Mouse (Mus musculus): Measurements from ENCODE around the gene Prx.

Prx gene

GRCm38 (mm10) chr7:27499036-27499435 lies at the start of gene Prx:
Gene Prx (plus strand): TSS chr7:27499324.
- in situ Hi-C loops (cut with MboI, MseI) = no loop called here

- in situ Hi-C loops (cut with MboI, MseI) = no loop called here
Observed at GRCm38 (mm10) chr7:27451359-27451758, 47.8 kb upstream of the Prx start.

GRCm38 (mm10) chr7:27452206-27452770 lies 46.8 kb upstream of the Prx start:
- in situ Hi-C loops (cut with MboI, MseI) = no loop called here

GRCm38 (mm10) chr7:27454461-27455121 lies 44.5 kb upstream of the Prx start:
- in situ Hi-C loops (cut with MboI, MseI) = no loop called here

GRCm38 (mm10) chr7:27455273-27455672 lies 43.9 kb upstream of the Prx start:
- in situ Hi-C loops (cut with MboI, MseI) = no loop called here

GRCm38 (mm10) chr7:27458614-27459013 lies 40.5 kb upstream of the Prx start:
- in situ Hi-C loops (cut with MboI, MseI) = no loop called here

- in situ Hi-C loops (cut with MboI, MseI) = no loop called here
Observed at GRCm38 (mm10) chr7:27459640-27460039, 39.5 kb upstream of the Prx start.

GRCm38 (mm10) chr7:27460477-27460876 lies 38.6 kb upstream of the Prx start:
- in situ Hi-C loops (cut with MboI, MseI) = no loop called here

- in situ Hi-C loops (cut with MboI, MseI) = no loop called here
Observed at GRCm38 (mm10) chr7:27467648-27468047, 31.5 kb upstream of the Prx start.

GRCm38 (mm10) chr7:27471390-27472120 lies 27.6 kb upstream of the Prx start:
- in situ Hi-C loops (cut with MboI, MseI) = no loop called here

GRCm38 (mm10) chr7:27472596-27472995 lies 26.5 kb upstream of the Prx start:
- in situ Hi-C loops (cut with MboI, MseI) = no loop called here

GRCm38 (mm10) chr7:27473156-27473834 lies 25.8 kb upstream of the Prx start, which contains the start of gene Sertad3:
Gene Sertad3 (plus strand): TSS chr7:27473768.
- in situ Hi-C loops (cut with MboI, MseI) = no loop called here

GRCm38 (mm10) chr7:27473835-27474489 lies 25.2 kb upstream of the Prx start:
- in situ Hi-C loops (cut with MboI, MseI) = no loop called here

GRCm38 (mm10) chr7:27474490-27474954 lies 24.6 kb upstream of the Prx start:
- in situ Hi-C loops (cut with MboI, MseI) = no loop called here

GRCm38 (mm10) chr7:27475596-27475995 lies 23.5 kb upstream of the Prx start:
- in situ Hi-C loops (cut with MboI, MseI) = loop anchor here in 1 of 2 experiments (5.0 kb wide), 1 partner anchor 892 kb away; no protein-coding TSS in a partner anchor

- in situ Hi-C loops (cut with MboI, MseI) = loop anchor here in 1 of 2 experiments (5.0 kb wide), 1 partner anchor 891 kb away; no protein-coding TSS in a partner anchor
Observed at GRCm38 (mm10) chr7:27476098-27476635, 23.0 kb upstream of the Prx start.

GRCm38 (mm10) chr7:27478561-27478960 lies 20.6 kb upstream of the Prx start:
- in situ Hi-C loops (cut with MboI, MseI) = loop anchor here in 1 of 2 experiments (5.0 kb wide), 1 partner anchor 889 kb away; no protein-coding TSS in a partner anchor

GRCm38 (mm10) chr7:27479750-27480149 lies 19.4 kb upstream of the Prx start:
- in situ Hi-C loops (cut with MboI, MseI) = loop anchor here in 1 of 2 experiments (5.0 kb wide), 1 partner anchor 888 kb away; no protein-coding TSS in a partner anchor

- in situ Hi-C loops (cut with MboI, MseI) = no loop called here
Observed at GRCm38 (mm10) chr7:27480506-27480905, 18.6 kb upstream of the Prx start.

- in situ Hi-C loops (cut with MboI, MseI) = no loop called here
Observed at GRCm38 (mm10) chr7:27480927-27481626, 18.0 kb upstream of the Prx start.

Measured in T-helper 17 cell (primary cell).